Mouse (Mus musculus): ENCODE data around the gene D5Ertd579e. TPM values are rescaled to one million over a fixed set of nuclear protein-coding genes. Genes with fewer than 3 reads are reported as not detected.
A peak's percentile ranks its signal among the peaks of the same experiment; 100 is the strongest.
"Not testable (repeated sequence)": the region's sequence is repeated elsewhere in the genome, so short reads cannot be mapped to it uniquely, and the experiment has no call there.

The D5Ertd579e gene
- total RNA-seq, 2 experiments from 2014 or later, result 99.1 to 118 TPM

DNA sequence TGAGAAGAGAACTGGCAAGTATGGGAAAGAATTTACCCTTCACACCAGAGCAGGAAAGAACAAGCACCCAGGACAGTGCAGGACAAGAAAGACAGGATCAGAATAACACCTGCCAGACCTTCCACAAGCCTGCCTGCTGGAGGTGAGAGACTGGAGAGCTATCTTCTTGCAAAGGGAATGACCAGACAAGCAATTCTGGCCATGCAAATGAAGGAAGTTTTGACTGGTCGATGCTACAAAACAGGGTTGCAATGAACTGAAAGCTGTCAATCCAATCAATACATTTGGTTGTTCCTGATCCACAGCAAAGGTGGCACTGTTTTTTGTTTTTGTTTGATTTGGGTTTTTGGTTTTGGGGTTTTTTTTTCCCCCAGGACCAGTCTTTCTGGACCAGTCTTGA, 12.2 kb downstream of the D5Ertd579e start:
- DNase-seq (ENCODE audit: low spot score in 2 of 2), result no peak

DNA sequence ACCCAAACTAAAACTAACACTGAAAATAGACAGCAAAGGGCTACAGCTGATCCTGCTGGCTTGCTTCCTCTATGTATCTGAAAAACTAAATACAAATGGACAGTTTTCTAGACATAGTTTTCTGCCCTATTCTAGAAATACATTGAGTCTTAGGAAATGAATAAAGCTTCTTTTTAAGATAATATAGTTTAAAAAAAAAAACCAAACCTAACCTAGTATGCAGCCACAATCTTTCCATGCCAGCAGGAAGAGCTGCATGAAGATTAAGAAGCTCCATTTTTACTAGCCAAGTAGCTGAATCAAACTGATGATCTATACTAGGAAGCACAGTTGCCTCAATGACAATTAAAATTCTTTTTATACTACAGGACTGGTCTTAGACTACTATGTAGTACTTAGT, 14.6 kb downstream of the D5Ertd579e start:
- DNase-seq (ENCODE audit: low spot score in 2 of 2), result no peak

DNA sequence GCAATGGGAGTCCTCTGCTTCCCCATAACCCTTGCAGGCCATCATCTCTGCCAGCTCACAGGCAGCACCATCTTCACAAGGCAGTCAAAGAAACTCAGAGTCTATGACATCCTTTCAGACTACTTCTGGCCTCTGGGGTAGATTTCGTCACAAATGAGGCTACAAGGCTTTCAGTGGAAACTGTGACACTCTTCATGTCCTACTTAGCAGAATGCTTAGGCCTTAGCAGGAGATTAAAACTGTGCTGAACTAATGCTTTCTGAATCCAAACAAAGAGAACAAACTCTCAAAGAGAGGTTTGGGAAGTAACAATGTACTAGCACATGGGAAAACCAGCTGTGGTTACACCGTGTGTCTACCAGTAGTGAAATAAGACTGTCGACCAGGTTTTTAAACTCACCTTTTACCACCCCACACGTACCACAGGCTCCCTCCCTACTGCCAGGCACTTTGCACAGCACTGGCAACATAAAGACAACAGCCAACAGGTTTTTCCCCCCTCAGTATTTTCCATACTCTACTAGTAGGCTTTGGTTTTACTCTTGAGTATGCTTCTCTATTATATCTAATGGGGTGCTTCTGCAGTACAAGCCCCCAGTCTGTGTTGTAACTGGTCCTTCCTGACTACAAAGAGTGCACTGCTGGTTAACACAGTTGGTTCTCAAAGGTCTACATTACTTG, 15.8 kb downstream of the D5Ertd579e start:
- DNase-seq (ENCODE audit: low spot score in 2 of 2), result no peak

DNA sequence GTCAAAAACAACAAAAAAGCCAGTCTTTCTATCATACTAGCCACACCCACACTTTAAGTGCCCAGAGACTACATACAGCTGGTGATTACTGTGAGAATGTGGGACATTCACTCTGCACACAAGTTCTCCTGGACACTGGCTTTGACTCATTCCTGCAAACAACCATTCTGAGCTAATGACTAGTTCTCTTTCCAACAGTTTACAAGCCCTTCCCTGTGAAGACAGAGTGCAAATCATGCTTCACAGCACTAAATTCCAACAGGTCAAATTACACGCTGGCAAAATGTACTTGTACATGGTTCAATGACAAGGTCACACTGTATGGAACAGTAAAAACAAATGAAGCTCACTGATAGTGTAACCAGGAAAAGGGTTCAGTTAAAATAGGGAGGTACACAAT, 17.0 kb downstream of the D5Ertd579e start:
- no peak for DNase-seq (ENCODE audit: low spot score in 2 of 2)

DNA sequence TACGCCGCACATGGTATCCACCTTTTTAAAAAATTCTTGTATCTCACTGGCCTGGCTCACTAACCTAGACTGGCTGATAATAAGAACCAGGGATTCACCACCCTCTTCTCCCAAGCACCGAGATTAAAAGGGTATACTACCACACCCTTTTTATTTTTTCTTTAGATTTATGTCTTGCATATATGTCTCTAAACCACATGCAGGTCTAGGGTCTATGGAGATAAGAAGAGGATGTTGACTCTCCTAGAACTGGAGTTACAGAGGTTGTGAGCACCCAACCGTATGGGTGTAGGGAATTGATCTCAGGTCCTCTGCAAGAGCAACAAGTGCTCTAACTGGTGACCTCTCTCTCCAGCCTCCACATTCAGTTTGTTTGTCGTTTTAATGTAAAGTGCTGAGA, 17.9 kb downstream of the D5Ertd579e start:
- no peak for DNase-seq (ENCODE audit: low spot score in 2 of 2)

DNA sequence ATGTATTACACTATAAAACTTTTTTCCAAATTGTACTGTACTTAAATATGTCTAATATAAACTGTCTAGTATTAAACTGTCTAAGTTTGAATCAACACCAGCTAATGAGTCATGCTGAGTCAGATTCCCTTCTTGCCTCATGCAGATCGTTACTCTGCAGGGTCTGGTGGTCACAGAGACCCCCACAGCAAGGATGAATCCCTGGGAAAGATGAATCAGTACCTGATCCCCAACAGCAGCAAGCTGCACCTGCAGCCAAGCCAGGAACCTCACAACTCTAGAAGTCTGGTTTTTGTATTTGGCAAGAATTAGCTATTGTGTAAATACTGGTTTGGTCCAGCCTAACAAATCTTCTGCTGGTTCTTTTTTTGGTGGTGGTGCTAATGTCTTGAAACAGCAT, 20.4 kb downstream of the D5Ertd579e start:
- DNase-seq (ENCODE audit: low spot score in 2 of 2), result no peak

DNA sequence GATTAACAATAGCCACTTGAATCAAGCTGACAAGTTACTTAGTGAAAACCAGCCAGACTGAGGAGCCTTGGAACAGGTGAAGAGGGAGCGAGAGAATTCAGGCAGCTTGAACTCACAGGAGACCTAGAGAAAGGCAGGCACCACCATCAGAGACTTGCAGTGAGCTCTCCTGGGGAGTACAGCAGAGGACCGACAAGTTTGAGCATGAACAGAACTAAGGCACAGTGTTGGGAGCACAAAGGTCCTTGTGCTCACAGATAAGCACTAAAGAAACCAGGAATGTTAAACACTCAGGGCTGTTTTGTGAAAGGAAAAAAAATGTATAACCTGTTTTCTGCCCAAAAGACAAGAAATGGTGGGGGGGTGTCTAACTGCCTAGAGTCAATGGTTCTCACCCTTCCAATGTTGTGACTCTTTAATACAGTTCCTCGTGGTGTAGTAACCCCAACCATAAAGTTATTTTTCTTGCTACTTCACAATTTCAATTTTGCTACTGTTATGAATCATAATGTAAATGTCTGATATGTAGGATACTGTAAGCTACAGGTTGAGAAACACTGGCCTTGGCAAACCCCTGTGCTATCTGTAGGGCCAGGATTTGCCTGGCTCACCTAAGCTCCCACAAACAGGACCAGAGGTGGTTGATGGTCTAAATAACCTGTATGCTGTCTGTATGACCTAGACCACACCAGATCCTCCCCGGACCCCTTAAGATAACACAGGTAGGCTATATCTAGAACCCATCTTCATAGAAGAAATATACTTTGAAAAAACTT, 21.0 kb downstream of the D5Ertd579e start:
- no peak for DNase-seq (ENCODE audit: low spot score in 2 of 2)

DNA sequence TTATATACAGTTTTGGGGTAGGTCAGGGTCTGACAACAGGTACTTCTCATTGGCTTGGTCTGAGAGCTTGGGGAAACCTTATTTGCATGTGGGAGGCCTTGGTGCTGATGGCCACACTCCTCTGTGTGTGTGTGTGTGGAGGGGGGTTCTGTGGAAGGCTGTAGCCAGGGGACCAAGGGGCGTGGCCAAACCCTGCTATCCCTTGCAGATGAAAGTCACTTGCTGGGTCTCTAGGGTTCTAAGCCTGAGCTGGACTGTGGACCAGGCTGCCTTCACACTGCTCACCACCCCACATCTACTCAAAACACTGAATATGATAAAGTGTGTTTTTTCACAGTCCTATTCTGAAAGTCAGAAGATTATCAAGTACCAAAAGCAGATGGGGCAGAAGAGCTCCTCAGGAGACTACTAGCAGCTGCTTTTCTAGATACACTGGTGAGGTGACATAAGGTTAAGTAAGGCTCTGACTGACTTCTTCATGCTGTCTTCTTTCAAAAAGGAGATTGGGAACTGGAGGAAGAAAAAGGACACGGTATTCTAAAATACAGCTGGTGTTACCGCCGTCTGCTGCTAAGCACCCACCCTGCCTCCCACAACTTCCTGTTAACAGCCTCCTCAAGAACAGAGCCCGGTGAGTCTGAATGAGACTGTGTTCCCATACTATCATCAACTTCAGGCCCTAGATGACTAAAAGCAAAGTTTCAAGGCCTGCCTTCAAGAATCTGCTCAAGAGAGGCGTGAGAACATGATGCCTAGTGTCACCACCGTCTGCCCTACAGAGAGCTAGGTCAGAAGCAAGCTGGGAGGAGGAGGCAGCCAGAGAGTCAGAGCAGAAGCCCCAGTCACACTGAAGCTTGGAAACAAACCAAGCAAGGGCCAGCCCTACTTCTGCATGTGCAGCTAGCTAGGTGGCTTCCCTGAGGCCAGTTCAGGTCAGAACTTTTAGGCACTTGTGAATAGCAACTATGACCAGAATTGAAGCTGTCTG, 26.5 kb downstream of the D5Ertd579e start:
- peak in 1 of 2 experiments; percentile 71 for DNase-seq (ENCODE audit: low spot score in 2 of 2)

DNA sequence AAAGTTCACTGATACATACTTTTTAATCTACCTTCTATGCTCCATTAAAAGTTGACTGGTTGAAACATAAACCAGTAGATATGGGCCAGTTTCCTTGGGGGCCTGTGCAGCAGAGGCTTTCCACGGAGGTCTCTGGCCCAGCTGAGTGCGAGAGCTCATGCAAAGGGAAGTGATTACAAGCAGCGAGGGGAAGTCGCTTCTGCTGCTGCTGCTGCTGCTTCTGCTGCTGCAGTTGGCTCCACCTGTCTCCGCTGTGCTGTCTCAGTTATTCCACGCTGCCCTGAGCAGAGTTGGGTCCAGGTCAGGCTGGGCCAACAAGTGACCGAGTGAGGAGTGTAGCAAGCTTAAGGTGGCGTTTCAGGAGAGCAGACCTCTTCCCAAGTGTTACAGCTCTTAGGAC, 27.3 kb downstream of the D5Ertd579e start:
- DNase-seq (ENCODE audit: low spot score in 2 of 2), result no peak

DNA sequence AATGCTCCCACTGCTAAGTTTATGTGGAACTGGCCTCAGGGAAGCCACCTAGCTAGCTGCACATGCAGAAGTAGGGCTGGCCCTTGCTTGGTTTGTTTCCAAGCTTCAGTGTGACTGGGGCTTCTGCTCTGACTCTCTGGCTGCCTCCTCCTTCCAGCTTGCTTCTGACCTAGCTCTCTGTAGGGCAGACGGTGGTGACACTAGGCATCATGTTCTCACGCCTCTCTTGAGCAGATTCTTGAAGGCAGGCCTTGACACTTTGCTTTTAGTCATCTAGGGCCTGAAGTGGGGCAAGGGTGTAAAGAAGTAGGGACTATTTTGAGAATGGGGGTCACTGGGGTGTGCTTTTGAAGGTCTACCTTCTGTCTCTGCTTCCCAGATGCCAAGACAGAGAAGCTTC, 27.8 kb downstream of the D5Ertd579e start:
- not testable (repeated sequence) for DNase-seq (ENCODE audit: low spot score in 2 of 2)

DNA sequence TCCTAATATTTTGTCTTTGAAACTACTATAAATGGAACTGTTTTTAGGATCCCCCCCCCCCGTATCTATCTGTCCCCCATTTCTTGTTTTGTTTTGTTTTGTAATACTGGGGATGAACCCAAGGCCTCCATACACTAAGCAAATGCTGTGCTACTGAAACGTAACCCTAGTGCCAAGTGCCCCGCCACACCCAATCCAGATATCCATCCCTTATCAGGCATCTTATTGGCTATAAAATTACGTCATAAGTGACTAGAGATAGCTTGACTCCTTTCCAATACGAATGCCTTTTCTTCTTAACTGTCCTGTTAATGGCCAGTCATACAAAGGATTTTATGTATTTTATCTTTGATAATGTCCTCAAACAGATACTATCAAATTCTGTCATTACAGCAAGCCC, 28.7 kb downstream of the D5Ertd579e start:
- no peak for DNase-seq (ENCODE audit: low spot score in 2 of 2)

DNA sequence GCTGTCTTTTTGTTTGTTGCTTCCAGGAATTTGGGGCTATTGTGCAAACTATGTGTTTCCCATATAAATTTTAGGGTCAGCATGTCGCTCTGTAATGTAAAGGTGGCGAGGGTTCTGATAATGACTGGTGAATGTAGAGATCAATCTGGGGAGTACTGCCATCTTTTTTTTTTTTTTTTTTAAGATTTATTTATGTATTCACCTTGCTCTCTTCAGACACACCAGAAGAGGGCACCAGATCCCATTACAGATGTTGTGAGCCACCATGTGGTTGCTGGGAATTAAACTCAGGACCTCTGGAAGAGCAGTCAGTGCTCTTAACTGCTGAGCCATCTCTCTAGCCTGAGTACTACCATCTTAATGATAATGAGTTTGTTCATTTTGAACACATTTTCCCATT, 29.1 kb downstream of the D5Ertd579e start:
- DNase-seq (ENCODE audit: low spot score in 2 of 2), result not testable (repeated sequence)

DNA sequence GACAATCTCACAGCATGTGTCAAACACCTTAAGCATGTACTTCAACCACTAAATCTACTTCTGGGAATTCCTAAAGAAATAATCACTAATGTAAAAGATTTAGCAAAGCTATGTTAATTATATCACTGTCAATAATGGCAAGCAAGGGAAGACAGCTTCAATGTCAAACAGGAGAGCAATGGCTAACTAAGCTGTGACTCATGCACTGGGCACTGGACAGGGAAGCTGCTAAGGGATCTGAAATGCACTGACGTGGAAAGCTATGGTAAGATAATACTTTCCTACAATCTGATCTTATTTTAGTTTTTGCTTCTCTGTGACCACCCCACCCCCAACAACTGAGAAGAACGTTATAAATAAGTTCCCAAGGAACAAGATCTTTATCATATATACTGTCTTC, 32.5 kb downstream of the D5Ertd579e start:
- DNase-seq (ENCODE audit: low spot score in 2 of 2), result no peak

DNA sequence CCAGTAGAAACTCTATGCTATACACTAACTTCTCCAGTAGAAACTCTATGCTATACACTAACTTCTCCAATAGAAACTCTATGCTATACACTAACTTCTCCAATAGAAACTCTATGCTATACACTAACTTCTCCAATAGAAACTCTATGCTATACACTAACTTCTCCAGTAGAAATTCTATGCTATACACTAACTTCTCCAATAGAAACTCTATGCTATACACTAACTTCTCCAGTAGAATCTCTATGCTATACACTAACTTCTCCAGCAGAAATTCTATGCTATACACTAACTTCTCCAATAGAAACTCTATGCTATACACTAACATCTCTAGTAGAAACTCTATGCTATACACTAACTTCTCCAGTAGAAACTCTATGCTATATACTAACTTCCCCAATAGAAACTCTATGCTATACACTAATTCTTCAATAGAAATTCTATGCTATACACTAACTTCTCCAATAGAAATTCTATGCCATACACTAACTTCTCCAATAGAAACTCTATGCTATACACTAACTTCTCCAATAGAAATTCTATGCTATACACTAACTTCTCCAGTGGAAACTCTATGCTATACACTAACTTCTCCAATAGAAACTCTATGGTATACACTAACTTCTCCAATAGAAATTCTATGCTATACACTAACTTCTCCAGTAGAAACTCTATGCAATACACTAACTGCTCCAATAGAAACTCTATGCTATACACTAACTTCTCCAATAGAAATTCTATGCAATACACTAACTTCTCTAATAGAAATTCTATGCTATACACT, 34.7 kb downstream of the D5Ertd579e start:
- not testable (repeated sequence) for DNase-seq (ENCODE audit: low spot score in 2 of 2)

DNA sequence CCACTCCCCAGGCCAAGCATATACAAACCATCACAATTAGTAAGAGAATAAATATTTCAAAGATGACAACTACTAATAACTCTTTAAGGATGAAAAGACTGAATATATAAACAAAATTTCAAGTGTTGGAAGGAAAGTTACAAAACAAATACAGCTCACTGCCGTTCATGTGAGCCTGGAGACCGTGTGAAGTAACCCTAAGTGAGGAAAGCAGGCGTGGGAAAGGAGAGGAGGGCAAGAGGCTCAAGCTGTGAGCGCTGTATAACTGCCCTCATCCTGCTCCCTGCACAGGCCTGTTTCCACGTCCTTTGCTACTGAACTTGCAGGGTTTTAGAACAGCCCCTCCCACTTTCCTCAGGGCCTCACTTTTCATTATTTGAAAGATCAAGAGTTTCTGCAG, 70.2 kb downstream of the D5Ertd579e start:
- DNase-seq (ENCODE audit: low spot score in 2 of 2), result no peak

DNA sequence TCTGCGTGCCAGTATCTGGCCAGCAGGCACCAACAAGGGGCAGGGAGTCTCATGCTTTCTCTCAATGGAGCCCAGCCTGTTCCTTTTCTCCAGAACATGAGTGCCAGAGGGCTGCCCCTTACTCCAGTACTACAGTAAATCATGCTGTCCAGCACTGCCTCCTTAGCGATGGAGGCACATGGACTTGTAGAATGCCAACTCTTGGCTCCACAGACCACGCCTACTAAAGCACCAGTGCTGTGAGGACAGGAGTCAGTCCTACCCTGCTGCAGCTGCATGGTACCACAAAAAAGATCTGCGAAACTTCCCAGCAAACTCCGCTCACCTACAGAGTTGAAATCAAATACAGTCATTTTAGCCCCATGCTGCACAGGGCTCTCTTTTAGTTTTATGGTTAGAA, 72.2 kb downstream of the D5Ertd579e start:
- DNase-seq (ENCODE audit: low spot score in 2 of 2), result no peak

DNA sequence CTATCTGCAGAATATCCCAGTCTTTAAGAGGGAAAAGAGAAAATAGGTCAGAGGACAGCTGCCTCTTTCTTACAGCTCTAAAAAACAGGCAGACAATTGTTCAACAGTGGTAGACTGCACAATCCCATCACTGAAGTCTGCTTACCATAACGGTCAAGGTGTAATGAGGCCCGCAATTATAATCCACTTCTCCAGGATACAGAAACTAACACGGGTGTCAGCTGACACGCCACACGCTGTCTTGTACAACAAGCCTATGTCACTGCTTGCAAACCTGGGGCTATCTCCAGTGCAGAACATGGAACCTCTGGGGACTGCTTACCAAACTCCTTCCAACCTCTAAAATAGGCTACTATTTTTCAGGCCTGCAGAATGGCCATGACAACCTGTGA, 74.8 kb downstream of the D5Ertd579e start:
- DNase-seq (ENCODE audit: low spot score in 2 of 2), result no peak

DNA sequence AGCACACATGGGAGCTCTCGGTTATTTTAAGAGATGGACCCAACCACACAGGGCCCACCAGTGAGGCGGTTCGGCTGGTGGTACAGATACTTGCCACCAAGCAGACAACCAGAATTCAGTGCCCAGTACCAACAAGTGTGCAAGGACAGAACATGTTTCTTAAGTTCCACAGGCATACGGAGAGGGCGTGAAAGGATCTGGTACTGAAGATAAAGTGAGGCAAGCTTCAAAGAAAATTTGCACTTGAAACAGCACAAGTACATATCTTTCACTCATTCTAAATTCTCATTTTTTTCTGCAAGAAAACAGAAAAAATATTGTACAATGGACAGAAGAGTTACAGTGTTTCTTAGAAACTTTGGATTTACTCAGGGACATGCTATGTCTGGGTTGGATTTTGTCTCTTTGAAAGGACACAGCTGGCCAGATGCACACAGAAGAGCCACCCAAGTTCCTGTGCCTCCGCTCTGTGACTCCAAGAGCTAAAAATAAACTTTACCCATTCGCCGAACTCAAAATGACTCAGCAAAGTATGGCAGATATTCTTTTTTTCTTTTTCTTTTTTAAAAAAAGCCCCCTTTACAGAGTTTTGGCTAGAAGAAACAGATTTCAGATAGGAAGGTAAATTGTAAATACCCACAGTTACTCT, 75.3 kb downstream of the D5Ertd579e start:
- DNase-seq (ENCODE audit: low spot score in 2 of 2), result no peak

DNA sequence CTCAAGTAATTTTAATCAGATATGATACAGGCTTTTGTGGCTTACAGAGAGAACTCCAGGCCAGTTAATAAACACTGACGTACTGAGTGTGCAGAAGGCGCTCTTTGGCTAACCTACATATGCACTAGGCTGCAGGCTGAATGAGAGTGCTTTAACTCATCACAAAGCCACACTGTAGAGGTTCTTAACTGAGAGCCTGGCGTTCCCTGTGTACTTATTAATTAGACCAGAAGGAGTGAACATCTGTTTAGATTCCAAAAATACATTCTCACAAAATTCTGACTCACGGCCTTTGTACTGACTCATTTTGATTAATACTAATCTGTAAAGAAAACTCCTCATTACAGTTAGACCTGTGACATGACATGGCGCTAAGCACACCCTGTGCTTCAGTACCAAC, 76.9 kb downstream of the D5Ertd579e start:
- peak in 1 of 2 experiments; percentile 38 for DNase-seq (ENCODE audit: low spot score in 2 of 2)

DNA sequence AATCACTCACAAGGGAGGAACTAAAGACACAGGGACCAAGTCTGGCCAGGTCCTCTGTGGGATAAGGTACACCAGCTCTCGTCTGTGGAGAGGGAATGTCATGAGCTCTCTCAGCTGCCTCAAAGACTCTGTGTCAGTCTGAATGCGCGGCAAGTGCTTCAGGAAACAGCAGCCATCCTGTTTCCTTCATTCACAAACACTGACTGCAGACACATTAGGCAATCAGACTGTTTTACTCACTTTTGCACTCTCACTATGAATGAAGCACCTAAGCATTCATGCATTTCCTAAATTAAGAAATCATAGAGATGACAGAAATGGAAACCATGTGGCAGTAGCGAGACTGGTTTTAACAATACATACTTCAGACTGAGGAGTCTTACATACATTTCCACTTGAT, 77.5 kb downstream of the D5Ertd579e start:
- DNase-seq (ENCODE audit: low spot score in 2 of 2), result no peak

Measured in layer of hippocampus, postnatal 14 days (tissue).